Mouse (Mus musculus) ovary, adult 18-20 months (tissue): ENCODE data around the gene Dcaf12l2.

Experiments
- DNase-seq: peaks from one replicate; pipeline ENCODE4 v3.0.0; 2022; ENCODE audit warnings: low spot score, mixed read lengths

Gene Dcaf12l2

DNA sequence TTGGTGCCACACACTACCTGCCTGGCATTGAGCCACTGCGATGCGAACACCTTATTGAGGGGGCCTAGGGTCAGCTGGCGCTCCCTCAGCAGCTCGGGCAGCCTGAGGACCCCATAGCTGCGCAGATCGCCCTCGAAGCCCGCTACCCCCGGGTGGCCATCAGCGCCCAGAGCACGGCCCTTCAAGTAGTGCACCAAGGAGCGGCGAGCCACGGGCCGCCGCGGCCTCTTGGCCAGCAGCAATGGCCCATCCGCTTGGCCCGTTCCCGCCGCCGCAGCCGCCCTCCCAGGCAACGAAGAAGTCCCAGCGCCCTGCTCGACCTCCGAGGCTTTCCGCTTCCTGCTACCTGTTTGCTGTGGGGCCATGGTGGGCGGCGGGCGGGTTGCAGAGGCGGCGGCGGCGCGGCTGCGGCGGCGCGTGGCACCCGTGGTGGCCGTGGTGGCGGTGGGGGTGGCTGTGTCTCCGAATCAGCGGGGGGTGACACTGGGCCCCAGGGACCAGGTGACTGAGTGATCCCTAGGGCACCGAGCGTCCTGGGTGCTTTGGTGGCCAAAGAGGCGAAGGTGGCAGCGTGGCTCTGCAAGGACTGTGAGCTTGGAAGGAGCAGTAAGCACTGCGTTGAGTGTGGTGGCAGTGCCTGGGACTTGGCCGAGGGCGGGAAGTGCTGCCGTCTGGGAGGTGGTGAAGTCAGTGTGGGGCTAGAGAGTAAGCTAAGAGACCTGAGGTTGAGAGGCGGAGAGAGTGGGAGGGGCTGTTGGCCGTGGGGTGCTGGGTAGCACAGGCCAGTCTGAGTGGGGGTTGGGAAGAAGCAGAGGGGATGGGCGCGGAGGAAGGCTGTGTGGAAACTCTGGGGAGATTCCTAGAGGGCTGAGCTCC, at the start of gene Dcaf12l2:
Gene Dcaf12l2, minus strand, starts transcription at position 697 of the 876 bp plus-strand sequence.
- peak; percentile 12 for DNase-seq

DNA sequence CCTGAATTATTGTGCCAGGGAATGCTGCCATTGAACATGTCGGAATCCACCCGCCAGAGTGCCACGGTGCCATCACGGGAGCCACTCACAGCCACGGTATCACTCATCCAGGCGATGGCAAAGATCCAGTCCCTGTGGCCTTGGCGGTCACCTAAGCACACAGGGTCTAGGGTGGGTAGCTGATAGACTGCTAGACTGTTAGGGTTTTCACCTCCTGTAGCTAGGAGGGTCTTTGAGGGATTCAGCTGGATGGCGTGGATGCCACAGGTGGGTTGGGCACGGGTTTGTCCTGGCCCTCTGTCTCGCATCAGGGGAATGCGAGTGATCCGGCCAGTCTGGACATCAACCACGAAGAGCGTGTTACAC, 879 bp downstream of the Dcaf12l2 start:
- no peak for DNase-seq
